Mouse (Mus musculus) embryonic facial prominence, embryonic 14.5 days (tissue): ENCODE measurements around the gene Sf3b5. TPM values are rescaled to one million over a fixed set of nuclear protein-coding genes. Genes with fewer than 3 reads are reported as not detected.
A peak's percentile ranks its signal among the peaks of the same experiment; 100 is the strongest.

Experiments used
- ATAC-seq: fragments of 200-750 bp; cut with Nextera tagmentation; 2 replicates; pipeline ENCODE4 v1.8.0; 2017; ENCODE audit warnings: low read depth, moderate number of reproducible peaks, moderate TSS enrichment
- DNase-seq: peaks from one replicate; pipeline ENCODE4 v3.0.0-alpha.2; 2015; ENCODE audit warnings: low spot score
- H3K27ac ChIP-seq: fragments of 300-500 bp; sonication (generic); replicated peaks from 2 replicates; pipeline ENCODE4 v1.5.1; 2014; ENCODE audit warnings: low read depth, mild to moderate bottlenecking, low read length, moderate library complexity
- H3K27me3 ChIP-seq: fragments of 300-500 bp; sonication (generic); replicated peaks from 2 replicates; pipeline ENCODE4 v1.6.1; 2014; ENCODE audit warnings: low read length; ENCODE audit not compliant: control insufficient read depth, insufficient read depth
- H3K36me3 ChIP-seq: fragments of 300-500 bp; sonication (generic); 2 replicates; pipeline ENCODE4 v1.6.1; 2014; ENCODE audit warnings: low read length, mixed read lengths; ENCODE audit not compliant: control insufficient read depth, insufficient read depth
- H3K4me1 ChIP-seq: fragments of 300-500 bp; sonication (generic); 2 replicates; pipeline ENCODE4 v1.6.1; 2014; ENCODE audit warnings: antibody characterized with exemption, low read length; ENCODE audit not compliant: control insufficient read depth, insufficient read depth
- H3K4me2 ChIP-seq: fragments of 300-500 bp; sonication (generic); 2 replicates; pipeline ENCODE4 v1.6.1; 2014; ENCODE audit warnings: low read depth, mild to moderate bottlenecking, low read length, moderate library complexity, mixed read lengths
- H3K4me3 ChIP-seq: fragments of 300-500 bp; sonication (generic); 2 replicates; pipeline ENCODE4 v1.5.1; 2014; ENCODE audit warnings: low read depth, mild to moderate bottlenecking, low read length
- H3K9ac ChIP-seq: fragments of 300-500 bp; sonication (generic); 2 replicates; pipeline ENCODE4 v1.6.1; 2014; ENCODE audit warnings: low read depth, mild to moderate bottlenecking, low read length, moderate library complexity, mixed read lengths
- H3K9me3 ChIP-seq: fragments of 300-500 bp; sonication (generic); 2 replicates; pipeline ENCODE4 v1.6.1; 2016; ENCODE audit warnings: low read length; ENCODE audit not compliant: control insufficient read depth
- WGBS: fragments of 180-500 bp; shearing (Covaris S2); extraction: QIAGEN DNeasy Blood & Tissue Kit; methylation state at CpG from one replicate; pipeline ENCODE4 v1.1.7; 2014; 5-methylcytosine and 5-hydroxymethylcytosine counted together
- polyA plus RNA-seq: library from polyadenylated mRNA; unstranded; fragments of >200 nt; fragmentation: Nextera tagmentation; extraction: Ambion mirVana; gene quantifications from 2 replicates; pipeline ENCODE4 v1.2.1, GENCODE M21; 2014

Gene Sf3b5
- polyA plus RNA-seq, 1 experiment from 2014 or later: 39.8 TPM

DNA sequence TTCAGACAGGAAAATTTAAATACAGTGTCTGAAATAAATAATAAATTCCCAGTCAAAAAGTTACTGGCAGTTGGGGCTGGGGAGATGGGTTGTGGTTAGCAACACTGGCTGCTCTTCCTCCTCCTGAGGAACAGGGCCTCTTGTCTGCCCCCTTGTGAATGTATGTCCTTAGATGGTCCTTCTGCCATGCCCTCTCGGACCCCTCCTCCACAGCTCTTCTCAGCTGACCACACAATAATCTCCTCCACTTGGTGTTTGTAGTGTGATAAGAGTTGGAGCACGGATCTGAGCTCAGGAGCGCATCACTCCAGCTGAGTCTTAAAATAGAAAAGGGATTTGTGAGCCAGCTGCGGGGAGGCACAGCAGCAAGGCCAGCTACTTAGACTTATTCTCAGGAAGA is 18.2 kb upstream of the Sf3b5 start:
- no peak overlapping the region for H3K4me3 ChIP-seq

DNA sequence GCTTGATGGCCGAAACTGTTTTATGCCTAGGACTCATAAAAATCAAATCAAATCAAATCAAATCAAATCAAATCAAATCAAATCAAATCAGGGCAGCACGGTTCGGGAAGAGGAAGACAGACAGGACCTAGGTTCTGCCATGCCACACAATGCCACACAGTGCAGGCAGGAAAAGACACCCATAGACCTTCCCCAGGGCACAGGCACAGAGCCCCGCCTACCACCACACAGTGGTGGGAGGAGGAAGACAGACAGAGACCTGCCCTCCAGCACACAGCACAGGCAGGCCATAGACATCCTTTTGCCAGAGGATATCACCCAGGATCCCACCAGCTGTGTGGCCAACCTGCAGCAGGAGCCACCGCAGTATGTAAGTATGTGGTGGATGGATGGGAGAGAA is 13.2 kb upstream of the Sf3b5 start:
- DNase-seq (no peak), ATAC-seq (no peak)
- Histone ChIP-seq H3K4me2 (no peak overlapping the region), H3K36me3 (no peaks in the 10 kb centered on the region), H3K9me3 (no peaks in the 10 kb centered on the region), H3K4me1 (no peaks in the 10 kb centered on the region), H3K9ac (no peak overlapping the region), H3K27me3 (no peaks in the 10 kb centered on the region), H3K4me3 (no peak overlapping the region), H3K27ac (no peak overlapping the region)
- 71% methylated on average over 5 of the region's 5 CpGs for WGBS

More for the DNA sequence above, 18.2 kb upstream of the Sf3b5 start:
- no peak overlapping the region for H3K4me2 ChIP-seq
- H3K27me3 ChIP-seq: no peaks in the 10 kb centered on the region
- no peaks in the 10 kb centered on the region for H3K36me3 ChIP-seq
- no peaks in the 10 kb centered on the region for H3K9me3 ChIP-seq
- H3K27ac ChIP-seq: no peak overlapping the region
- H3K4me1 ChIP-seq: no peaks in the 10 kb centered on the region
- 62% methylated on average over 4 of the region's 4 CpGs for WGBS
- H3K9ac ChIP-seq: no peak overlapping the region
- DNase-seq (no peak), ATAC-seq (no peak)

DNA sequence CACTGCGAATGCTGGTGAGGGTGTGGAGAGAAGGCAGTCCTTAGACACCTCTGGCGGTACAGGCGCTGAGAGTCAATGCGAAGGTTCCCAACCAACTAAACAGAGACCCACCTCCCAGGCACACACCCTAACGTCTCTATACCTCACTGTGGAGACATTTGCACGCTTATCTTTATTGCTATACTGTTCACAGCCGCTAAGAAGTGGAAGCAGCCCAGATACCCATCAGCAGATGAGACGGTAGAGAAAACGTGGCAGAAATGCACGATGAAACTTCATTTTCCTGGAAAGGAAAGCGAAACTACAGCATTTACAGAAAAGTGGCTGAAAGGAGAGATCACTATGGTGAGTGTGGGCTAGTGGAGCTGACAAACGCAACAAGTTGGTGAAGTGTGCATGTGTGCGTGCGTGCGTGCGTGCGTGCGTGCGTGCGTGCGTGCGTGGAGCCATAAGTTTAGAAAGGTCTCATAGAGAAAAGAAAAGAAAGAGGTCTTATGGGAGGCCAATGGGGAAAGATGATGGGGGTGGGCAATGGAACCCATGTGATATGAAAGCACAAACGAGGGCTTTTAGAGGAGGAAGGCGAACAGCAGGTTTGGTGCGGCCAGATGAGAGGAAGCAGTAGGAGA is 11.6 kb upstream of the Sf3b5 start:
- DNase-seq (no peak), ATAC-seq (no peak)
- H3K27me3 ChIP-seq: no peaks in the 10 kb centered on the region
- H3K36me3 ChIP-seq: no peaks in the 10 kb centered on the region
- no peaks in the 10 kb centered on the region for H3K9me3 ChIP-seq
- no peak overlapping the region for H3K4me2 ChIP-seq
- no peak overlapping the region for H3K27ac ChIP-seq
- H3K4me3 ChIP-seq: no peak overlapping the region
- H3K9ac ChIP-seq: no peak overlapping the region
- H3K4me1 ChIP-seq: no peaks in the 10 kb centered on the region
- WGBS: 88% methylated on average over 25 of the region's 25 CpGs

DNA sequence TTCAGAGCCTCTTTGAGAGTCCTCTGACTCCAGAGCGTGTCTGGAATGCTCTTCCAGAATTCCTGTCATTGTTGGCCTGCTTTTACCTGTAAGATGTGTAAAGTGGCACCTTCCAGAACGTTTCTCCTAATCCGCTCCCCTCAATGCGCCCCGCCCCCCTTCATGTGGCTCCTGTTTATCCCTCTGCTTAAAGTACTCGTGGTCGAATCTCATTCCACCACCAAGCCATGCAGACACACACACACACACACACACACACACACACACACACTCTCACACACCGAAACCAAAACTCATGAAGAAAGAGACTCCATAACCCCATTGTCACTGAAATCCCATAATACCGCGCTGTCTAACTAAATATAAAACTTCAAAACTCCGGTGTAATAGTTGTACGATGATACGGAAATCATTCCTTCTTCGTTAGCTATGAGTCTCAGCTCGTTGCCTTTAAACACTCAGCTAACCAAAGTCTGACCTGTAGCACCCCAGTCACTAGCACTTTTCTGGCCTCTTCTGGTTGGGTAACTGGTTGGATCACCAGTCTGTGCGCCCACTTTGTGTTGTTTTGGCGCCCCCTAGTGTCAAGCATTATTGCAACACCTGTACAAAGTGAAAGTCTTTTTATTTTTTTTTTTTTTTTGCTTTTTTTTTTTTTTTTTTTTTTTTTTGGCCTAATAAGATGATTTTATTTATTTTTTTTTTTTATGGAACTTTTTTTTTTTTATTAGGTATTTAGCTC is 8.2 kb upstream of the Sf3b5 start:
- ATAC-seq: peak; percentile 88

DNA sequence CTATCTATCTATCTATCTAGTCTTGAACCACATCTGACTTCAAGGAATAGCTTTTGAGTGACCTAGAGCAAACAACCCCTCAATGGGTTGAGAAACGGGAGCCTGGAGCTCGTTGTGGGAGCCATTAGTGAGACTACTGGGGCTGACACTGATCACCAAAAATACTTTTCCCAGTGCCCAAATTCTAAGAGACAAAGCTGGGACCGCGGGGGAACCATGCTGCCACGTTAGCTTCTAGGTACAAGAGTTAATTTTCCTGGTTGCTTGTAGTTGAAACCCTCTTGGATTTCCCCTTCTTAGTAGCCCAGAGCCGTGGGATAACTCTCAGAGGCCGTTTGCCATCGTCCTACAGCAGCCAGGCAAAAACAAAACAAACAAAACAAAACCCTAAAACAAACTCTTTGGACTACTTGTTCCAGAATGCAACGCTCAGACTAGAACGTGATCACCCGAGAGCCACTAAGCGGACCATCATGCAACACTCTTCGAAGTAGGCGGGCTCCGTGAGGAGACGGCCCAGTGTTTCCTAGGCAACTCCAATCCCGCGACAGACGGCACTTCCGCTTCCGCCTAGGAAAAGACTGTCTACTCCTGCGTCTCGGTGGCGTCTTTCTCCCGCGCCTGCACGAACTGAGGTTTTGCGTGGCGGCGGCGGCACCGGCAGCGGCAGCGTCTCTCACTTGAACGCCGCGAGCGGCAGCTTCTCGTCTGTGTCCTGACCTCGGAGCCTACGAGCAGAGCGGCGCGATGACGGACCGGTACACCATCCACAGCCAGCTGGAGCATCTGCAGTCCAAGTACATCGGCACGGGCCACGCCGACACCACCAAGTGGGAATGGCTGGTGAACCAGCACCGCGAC is 3.0 kb downstream of the Sf3b5 start:
- no peaks in the 10 kb centered on the region for H3K9me3 ChIP-seq
- peaks cover 6% of the 10 kb centered on the region; the same call in 1 of the 2 replicates for H3K36me3 ChIP-seq
- peak overlapping the region; percentile 81 for H3K9ac ChIP-seq
- peak overlapping the region; percentile 79 for H3K4me2 ChIP-seq
- peak overlapping the region; percentile 81 for H3K27ac ChIP-seq
- ATAC-seq: peak; percentile 99
- 4% methylated on average over 42 of the region's 52 CpGs for WGBS
- H3K27me3 ChIP-seq: no peaks in the 10 kb centered on the region
- peaks cover 7% of the 10 kb centered on the region for H3K4me1 ChIP-seq
- peak; percentile 99 for DNase-seq
- H3K4me3 ChIP-seq: peak overlapping the region; percentile 74

More for the DNA sequence above, 8.2 kb upstream of the Sf3b5 start:
- Histone ChIP-seq H3K9ac (no peak overlapping the region), H3K4me3 (no peak overlapping the region), H3K27ac (no peak overlapping the region), H3K4me2 (peak overlapping the region; percentile 38; the same call in 1 of the 2 replicates), H3K9me3 (no peaks in the 10 kb centered on the region), H3K4me1 (no peaks in the 10 kb centered on the region), H3K36me3 (no peaks in the 10 kb centered on the region), H3K27me3 (no peaks in the 10 kb centered on the region)
- 37% methylated on average over 17 of the region's 17 CpGs for WGBS
- peak; percentile 90 for DNase-seq

DNA sequence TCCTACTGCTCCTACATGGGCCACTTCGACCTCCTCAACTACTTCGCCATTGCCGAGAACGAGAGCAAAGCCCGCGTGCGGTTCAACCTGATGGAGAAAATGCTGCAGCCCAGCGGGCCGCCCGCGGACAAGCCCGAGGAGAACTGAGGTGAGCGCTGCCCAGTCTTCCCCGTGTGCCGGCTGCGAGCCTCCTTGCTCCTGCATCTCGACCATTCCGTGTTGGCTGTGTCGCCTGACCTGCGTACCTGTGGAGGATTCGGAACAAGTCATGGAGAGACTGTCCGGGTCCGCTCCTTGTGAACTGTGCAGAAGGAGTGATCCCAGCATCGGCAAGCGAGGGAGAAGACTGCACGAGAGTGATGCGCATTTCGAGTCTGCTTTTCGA is 3.6 kb downstream of the Sf3b5 start:
- Histone ChIP-seq H3K27me3 (no peaks in the 10 kb centered on the region), H3K9me3 (no peaks in the 10 kb centered on the region), H3K9ac (peak overlapping the region; percentile 81), H3K4me2 (peak overlapping the region; percentile 79), H3K27ac (peak overlapping the region; percentile 69; the same call in 1 of the 2 replicates), H3K4me1 (peaks cover 7% of the 10 kb centered on the region), H3K36me3 (peaks cover 6% of the 10 kb centered on the region; the same call in 1 of the 2 replicates), H3K4me3 (peak overlapping the region; percentile 74)
- ATAC-seq: no peak
- 1% methylated on average over 29 of the region's 29 CpGs for WGBS
- no peak for DNase-seq

DNA sequence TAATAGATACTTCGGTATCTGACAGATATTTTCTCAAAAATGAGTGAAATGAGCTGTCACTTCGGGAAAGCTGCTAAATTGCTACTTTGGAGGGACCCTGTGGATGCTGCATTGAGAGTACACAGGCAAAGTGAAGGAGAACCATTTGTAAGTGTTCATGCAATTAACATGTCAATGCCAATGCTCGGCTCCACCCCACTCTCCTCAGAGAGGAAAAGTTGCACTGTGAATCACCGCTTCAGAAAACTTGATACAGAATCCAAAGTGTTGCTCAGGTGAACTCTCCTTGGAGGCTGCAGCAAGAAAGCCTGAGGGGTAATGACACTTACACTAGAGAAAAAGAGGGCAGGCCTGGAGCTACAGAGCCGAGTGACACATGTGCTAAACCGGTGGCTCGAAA is 8.9 kb downstream of the Sf3b5 start:
- Histone ChIP-seq H3K4me2 (no peak overlapping the region), H3K36me3 (peaks cover 6% of the 10 kb centered on the region; the same call in 1 of the 2 replicates), H3K27me3 (no peaks in the 10 kb centered on the region), H3K4me1 (peaks cover 7% of the 10 kb centered on the region), H3K9ac (no peak overlapping the region), H3K9me3 (no peaks in the 10 kb centered on the region), H3K27ac (no peak overlapping the region), H3K4me3 (no peak overlapping the region)
- DNase-seq (no peak), ATAC-seq (no peak)
- 66% methylated on average over 7 of the region's 7 CpGs for WGBS

DNA sequence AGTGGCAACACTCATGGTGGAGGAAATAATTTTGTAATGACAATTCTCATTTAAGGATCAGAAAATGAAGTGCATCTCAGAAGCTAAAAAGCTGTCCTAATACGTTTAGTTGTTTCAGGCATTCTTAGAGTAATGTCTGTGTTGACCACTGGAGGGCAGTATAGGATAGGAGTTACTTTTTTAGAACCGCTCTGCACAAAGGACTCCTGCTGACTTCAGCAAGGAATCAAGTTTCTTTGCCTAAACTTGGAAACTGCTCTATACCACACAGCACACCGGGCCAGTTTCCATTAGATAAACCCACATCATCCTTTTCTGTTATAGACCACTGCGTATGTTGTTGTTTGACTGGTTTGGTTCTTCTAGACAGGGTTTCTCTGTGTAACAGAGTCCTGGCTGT is 11.4 kb downstream of the Sf3b5 start:
- Histone ChIP-seq H3K4me3 (no peak overlapping the region), H3K4me1 (no peaks in the 10 kb centered on the region), H3K4me2 (no peak overlapping the region), H3K27ac (no peak overlapping the region), H3K27me3 (no peaks in the 10 kb centered on the region), H3K9me3 (no peaks in the 10 kb centered on the region), H3K9ac (no peak overlapping the region), H3K36me3 (no peaks in the 10 kb centered on the region)
- WGBS: 20% methylated on average over 4 of the region's 4 CpGs
- ATAC-seq (peak; percentile 76), DNase-seq (peak; percentile 93)
